Mouse (Mus musculus): Measurements from ENCODE around the gene Ppp1r1a.

GRCm38 (mm10) chr15:103501186-103501585 lies 36.6 kb downstream of the Ppp1r1a start:
- TF ChIP-seq CTCF (IDR thresholded peaks at IDR 0.05; ENCODE audit: low read depth) (no peak), EP300 (IDR thresholded peaks at IDR 0.05; ENCODE audit: low read depth) (no peak)

Data from liver, postnatal 0 days (tissue).